Mouse (Mus musculus): ENCODE results near the gene Gfi1b.

DNA sequence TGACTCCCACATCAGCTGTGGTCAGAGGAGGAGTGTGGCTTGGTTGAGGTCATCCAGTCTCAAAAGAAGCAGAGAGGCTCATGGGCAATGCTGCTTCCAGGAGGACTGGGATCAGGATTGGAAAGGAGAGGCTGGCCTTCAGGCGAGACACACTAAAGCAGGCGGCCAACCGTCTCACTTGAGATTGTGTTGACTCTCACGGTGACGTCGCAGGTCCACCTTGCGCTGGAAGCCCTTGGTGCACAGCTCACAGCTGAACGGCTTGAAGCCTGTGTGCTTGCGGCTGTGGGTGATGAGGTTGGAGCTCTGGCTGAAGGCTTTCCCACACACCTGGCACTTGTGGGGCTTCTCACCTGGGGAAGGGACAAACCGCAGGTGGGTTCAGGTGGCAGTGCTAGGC is 11.9 kb downstream of the Gfi1b start:
- no peak for TF ChIP-seq POLR2A (IDR thresholded peaks at IDR 0.05; ENCODE audit: low read depth, low read length)
- no peak for TF ChIP-seq CTCF (IDR thresholded peaks at IDR 0.05; ENCODE audit: extremely low read depth, insufficient read length, insufficient replicate concordance, low read depth, low read length)
